Mouse (Mus musculus): Measurements from ENCODE around the gene Gm45021. TPM values are rescaled to one million over a fixed set of nuclear protein-coding genes. Genes with fewer than 3 reads are reported as not detected.
A peak's percentile ranks its signal among the peaks of the same experiment; 100 is the strongest.

The Gm45021 gene
- total RNA-seq, 2 experiments from 2014 or later: not detected

DNA sequence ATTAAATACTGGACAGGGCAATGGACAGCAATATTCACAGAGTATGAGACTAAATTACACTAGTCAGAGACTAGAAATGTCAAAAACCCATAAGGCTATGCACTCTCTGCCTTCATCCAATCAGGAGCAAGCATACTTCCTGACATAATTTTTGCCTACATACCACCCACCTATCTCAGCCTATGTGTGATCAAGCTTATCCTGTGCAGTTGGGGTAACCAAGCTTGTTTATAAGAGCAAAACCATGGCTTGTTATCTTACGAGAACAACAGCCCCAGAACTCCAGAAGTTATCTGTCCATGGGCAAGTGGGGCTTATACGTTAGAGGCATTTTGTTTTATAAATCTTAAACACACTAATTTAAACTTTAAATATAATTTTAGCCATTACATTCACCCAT is 45.7 kb downstream of the Gm45021 start:
- intact Hi-C loops (cut with DNase I): no loop called here
- no peak for DNase-seq (ENCODE audit: low spot score in 2 of 2)

DNA sequence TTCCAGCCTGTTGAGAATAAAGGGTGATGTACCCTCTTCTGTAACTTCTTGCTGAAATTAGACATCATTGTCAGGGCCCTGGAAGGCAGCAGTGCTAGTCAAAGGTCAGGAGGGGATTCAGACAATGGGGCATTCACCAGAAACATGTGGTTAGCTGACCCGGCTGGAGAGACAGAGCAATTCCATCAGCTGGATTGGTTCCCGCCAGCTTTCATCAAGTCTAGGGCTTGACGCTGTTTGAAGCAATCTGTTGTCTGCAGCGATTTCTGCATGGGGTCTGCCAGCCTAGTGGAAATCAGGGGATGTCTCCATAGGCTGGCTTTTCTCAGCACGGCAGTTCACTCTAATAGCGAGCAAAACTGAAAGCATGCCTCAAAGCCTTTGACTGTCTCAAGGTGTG is 47.1 kb downstream of the Gm45021 start:
- no peak for DNase-seq (ENCODE audit: low spot score in 2 of 2)
- intact Hi-C loops (cut with DNase I): no loop called here

DNA sequence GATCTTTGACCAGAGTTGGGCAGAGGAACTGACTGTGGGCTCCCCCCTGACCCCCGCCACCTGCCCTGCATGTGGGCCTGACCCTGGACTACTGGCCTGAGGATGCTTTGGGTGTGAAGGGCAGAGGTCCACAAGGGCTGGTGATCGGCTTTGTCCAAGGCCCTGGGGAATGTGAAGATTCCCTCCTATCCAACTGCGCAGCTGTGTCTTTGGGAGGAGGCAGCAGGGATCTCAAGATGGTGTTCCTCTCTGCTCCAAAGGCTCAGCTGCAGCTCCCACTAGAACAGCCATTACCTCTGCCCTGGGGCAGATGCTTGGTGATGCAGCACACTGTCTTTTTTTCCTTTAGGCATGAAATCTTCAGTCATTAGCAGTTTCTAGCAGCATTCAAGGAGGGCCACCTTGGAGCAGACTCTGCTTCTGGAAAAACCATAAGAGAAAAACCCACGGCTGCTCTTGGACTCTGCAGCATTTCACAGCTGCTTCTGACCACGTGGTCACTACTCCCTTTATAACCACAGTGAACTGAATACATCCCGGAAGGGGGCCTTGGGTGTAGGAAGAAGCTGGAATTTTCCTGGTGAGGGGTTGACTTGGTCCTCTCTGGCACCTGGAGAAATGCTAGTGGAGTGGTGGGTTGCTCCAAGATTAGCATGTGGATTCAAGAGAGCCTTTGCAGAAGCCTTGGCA is 48.5 kb downstream of the Gm45021 start:
- intact Hi-C loops (cut with DNase I): no loop called here
- no peak for DNase-seq (ENCODE audit: low spot score in 2 of 2)

DNA sequence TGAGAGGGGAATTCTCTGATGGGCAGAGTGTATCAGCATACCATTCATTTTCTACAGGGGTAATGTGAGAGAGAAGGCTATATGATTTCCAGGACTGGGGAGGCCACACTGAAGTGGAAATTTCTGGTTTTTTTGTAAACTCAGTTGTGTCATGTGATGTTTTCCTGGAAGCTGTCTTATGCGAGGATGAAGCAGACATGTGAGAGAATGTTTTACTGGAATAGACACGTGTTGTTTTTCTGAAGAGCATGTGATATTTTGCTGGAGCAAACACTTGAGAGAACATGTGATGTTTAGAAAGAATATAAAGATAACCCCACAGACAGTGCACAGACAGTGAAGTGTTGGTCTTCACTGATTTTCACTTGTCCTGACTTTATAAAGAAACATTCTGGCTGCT is 49.1 kb downstream of the Gm45021 start:
- intact Hi-C loops (cut with DNase I): no loop called here
- DNase-seq (ENCODE audit: low spot score in 2 of 2): no peak

DNA sequence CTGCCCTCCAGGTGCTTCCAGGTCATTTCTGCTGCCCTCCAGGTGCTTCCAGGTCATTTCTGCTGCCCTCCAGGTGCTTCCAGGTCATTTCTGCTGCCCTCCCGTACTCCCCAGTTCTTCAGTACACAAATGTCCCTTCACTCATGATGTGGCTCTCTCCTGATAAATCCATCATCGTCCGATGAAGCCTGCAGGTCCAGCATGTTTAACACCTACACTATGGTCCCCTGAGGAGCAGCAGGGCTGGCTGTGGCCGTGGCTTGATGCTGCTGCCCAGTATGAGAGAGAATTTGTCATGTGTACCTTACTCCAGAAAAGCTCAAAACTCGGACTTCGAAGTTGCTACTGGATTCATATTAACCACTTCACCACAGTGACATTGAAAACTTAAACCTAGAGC is 52.0 kb downstream of the Gm45021 start:
- intact Hi-C loops (cut with DNase I): loop anchor here (5.0 kb wide), 1 partner anchor 94 kb away; no protein-coding TSS in a partner anchor
- DNase-seq (ENCODE audit: low spot score in 2 of 2): no peak

DNA sequence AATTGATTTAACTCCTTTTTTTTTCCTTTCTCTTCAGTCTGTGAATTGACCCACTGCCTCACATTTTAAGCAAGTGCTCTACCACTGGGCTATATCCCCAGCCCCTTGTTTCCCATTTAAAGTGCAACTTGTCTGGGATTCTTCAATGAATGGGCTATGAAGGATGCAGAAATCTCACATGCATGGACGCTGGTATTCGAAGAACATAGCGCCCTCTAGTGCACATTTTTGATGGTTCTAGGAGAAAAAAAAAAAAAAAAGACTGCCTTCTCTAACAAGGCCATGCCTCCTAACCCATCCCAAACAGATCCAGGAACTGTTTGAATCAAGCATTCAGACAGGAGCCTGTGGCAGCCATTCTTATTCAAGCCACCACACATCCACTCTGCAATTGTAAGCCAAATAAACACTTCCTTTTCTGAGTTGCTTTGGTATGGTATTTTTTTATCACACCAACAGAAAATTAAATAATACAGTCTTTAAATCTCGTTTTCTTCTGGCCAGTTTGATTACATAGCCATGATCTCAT is 53.4 kb downstream of the Gm45021 start:
- intact Hi-C loops (cut with DNase I): loop anchor here (2.0 to 5.0 kb wide), 2 partner anchors 60 to 96 kb away; no protein-coding TSS in a partner anchor
- peak; percentile 32 to 63 for DNase-seq (ENCODE audit: low spot score in 2 of 2)

DNA sequence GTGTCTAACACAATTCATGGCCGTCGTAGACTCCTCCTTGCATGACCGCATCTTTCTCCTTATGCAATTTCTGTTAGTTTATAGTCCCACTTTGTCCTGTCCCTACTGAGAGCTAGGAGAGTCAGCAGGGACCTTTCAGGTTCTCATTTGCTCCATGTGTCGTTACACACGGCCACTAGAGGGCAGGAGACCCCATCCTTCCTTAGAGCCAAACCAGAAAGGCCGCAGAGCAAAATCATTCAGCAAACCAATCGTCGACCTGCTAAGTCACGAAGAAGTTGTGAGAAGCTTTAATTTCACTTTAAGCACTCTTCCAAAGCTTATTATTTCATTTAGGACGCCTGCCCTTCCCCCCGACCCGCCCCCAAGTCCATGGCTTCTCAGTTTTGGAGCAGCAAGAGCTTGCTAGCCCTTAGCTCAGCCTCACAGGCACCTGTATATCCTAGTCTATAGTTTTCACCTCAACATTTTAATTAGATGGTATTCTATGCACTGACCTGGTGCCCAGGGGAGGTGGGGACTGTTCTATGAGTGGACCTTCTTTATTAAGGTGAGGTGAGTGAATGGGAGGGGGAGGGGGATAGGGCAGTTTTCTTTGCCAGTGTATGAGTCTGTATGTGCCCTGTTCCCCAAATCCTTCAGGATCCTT is 56.4 kb downstream of the Gm45021 start:
- intact Hi-C loops (cut with DNase I): loop anchor here (2.0 to 5.0 kb wide), 2 partner anchors 312 to 467 kb away; no protein-coding TSS in a partner anchor
- peak; percentile 64 to 71 for DNase-seq (ENCODE audit: low spot score in 2 of 2)

DNA sequence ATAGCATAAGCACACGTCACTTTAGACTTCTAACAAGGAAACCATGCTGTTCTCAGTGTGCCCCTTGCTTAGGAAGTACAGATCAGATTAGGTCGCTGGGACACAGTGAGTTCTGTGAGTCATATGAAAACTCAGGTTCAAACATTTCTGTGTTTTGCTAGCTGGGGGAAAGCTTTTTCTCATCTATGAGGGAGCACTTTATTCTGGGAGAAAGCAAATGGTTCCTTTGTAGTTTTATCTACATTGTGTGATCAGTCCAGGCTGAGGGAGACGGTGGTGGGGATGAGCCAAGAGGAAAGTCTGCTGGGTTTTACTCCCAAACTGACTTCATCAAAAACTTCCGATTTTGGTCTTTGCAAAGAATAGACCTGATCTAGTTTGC is 56.9 kb downstream of the Gm45021 start:
- no peak for DNase-seq (ENCODE audit: low spot score in 2 of 2)
- intact Hi-C loops (cut with DNase I): loop anchor here (2.0 to 5.0 kb wide), 2 partner anchors 311 to 467 kb away; no protein-coding TSS in a partner anchor

DNA sequence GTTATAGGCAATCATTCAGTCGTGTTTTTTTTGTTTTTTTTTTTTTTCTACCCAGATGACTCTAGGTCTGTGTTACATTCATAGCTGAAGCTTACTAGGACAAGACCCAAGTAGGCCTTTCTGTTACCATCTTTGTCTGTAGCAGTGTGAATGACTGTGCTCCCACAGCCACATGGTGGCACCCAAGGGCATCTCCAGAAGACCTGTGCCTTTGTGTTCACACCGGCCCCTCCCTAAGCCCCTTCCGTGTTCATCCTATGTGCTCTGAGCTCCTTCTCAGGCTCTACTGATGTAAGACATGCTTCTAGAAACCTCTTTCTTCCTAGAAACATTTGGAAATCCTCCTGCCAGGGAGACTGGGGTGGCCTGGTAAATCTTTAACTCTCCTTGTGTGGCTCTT is 57.6 kb downstream of the Gm45021 start, which contains the start of gene Gimap8:
Gene Gimap8 (plus strand): TSS at position 240 of the 400 bp plus-strand sequence.
- intact Hi-C loops (cut with DNase I): loop anchor here (2.0 to 5.0 kb wide), 2 partner anchors 310 to 468 kb away; no protein-coding TSS in a partner anchor
- no peak for DNase-seq (ENCODE audit: low spot score in 2 of 2)

DNA sequence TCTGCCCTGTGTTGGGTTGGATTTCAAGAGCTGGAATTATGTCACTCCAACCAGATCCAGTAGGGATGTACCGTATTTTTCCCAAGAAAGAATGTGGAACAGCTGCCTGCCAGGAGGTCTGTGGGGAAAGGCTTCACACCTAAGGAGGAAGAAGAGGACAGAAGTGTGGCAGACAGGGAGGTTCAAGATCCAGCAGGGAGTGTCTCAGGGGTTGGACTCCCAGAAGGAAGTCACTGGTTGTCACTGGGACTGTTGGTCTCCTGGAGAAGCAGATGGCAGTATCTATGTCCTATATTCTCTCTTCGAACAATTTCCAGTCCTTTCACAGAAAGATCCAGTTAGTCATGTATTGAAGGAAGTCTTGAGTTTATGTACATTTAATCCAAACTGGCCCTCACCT is 58.2 kb downstream of the Gm45021 start:
- intact Hi-C loops (cut with DNase I): loop anchor here (2.0 to 5.0 kb wide), 2 partner anchors 310 to 469 kb away; no protein-coding TSS in a partner anchor
- DNase-seq (ENCODE audit: low spot score in 2 of 2): no peak

DNA sequence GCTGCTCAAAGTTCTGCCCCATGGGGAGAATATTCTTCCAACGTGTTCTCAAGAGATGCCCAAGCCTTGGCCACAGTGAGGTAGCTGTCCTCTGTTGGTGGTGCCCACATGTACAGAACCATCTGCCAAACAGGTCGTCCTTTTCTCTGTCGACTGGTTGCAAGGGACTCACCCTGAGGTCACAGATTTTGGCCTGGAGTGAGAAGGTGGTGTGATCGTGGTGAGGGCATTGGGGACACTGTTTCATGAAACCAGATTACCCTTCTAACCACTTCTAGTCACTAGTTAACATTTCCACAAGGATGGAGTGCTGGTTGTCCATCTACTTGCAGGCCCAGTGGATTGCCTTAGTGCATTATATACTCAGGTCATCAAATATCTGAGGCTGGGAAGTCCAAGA is 59.4 kb downstream of the Gm45021 start:
- intact Hi-C loops (cut with DNase I): loop anchor here (5.0 kb wide), 1 partner anchor 309 kb away; no protein-coding TSS in a partner anchor
- DNase-seq (ENCODE audit: low spot score in 2 of 2): no peak

DNA sequence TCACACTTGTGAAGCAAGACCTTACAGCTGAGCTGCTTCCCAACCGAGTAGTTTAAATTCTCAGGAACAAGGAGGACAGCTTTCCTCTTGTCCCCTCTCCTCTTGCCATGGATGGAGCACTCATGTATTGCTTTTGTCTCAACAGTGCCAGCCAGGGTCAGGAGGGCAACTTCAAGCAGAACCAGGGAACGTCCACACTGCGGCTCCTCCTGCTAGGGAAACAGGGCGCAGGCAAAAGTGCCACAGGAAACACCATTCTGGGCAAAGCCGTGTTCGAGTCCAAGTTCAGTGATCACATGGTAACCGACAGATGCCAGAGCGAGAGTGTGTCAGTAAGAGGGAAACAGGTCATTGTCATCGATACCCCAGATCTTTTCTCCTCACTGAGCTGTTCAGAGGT is 60.6 kb downstream of the Gm45021 start:
- intact Hi-C loops (cut with DNase I): no loop called here
- no peak for DNase-seq (ENCODE audit: low spot score in 2 of 2)

DNA sequence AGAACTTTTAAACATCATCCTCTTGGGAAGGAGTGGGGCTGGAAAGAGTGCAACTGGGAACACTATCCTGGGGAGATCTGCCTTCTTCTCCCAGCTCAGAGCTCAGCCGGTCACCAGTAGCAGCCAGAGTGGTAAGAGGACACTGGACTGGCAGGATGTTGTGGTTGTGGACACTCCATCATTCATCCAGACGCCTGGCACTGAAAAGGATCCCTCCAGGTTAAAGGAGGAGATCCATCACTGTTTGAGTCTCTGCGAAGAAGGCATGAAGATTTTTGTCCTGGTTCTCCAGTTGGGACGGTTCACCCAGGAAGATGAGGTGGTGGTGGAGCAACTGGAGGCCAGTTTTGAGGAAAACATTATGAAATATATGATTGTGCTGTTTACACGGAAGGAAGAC is 69.3 kb downstream of the Gm45021 start:
- intact Hi-C loops (cut with DNase I): no loop called here
- no peak for DNase-seq (ENCODE audit: low spot score in 2 of 2)

Other genes starting within 250 kb of the Gm45021 start
- 10 to 100 TPM; 42.6 to 44.2 TPM for gene Krba1, start 194.0 kb upstream of the Gm45021 start, total RNA-seq (2021)
- 10 to 100 TPM; 21.7 to 33.1 TPM for gene Zfp467, start 143.8 kb upstream of the Gm45021 start, total RNA-seq (2021)
- 1 to 10 TPM in 1 of 2 experiments, under 1 TPM in 1; 0.80 to 1.2 TPM for gene Sspo, start 141.4 kb upstream of the Gm45021 start, total RNA-seq (2021)
- 100 to 1,000 TPM; 458 to 480 TPM for gene Atp6v0e2, start 52.0 kb upstream of the Gm45021 start, total RNA-seq (2021)
- gene Lrrc61, start 34.8 kb upstream of the Gm45021 start, total RNA-seq (2021): 10 to 100 TPM; 31.3 to 33.3 TPM
- 10 to 100 TPM; 15.7 to 16.6 TPM for gene Rarres2, start 16.8 kb upstream of the Gm45021 start, total RNA-seq (2021)
- gene Repin1, start 4.3 kb downstream of the Gm45021 start, total RNA-seq (2021): 10 to 100 TPM; 46.6 to 53.2 TPM
- gene Gm44965, start 4.3 kb downstream of the Gm45021 start, total RNA-seq (2021): not detected
- 1 to 10 TPM; 5.0 to 7.2 TPM for gene Zfp775, start 12.5 kb downstream of the Gm45021 start, total RNA-seq (2021)
- gene AI854703, start 37.2 kb downstream of the Gm45021 start, total RNA-seq (2021): 10 to 100 TPM; 15.0 to 17.2 TPM
- gene Gimap8, start 57.6 kb downstream of the Gm45021 start, total RNA-seq (2021): 1 to 10 TPM in 1 of 2 experiments, under 1 TPM in 1; 0.46 to 1.2 TPM
- under 1 TPM in 1 of 2 experiments, not detected in 1; 0.69 TPM for gene Gimap9, start 86.5 kb downstream of the Gm45021 start, total RNA-seq (2021)
- under 1 TPM; 0.32 to 0.46 TPM for gene Gimap4, start 94.9 kb downstream of the Gm45021 start, total RNA-seq (2021)
- gene Gimap6, start 118.6 kb downstream of the Gm45021 start, total RNA-seq (2021): 1 to 10 TPM; 5.6 to 6.0 TPM
- 1 to 10 TPM; 1.7 to 2.3 TPM for gene Gm28053, start 129.0 kb downstream of the Gm45021 start, total RNA-seq (2021)
- gene Gimap7, start 129.0 kb downstream of the Gm45021 start, total RNA-seq (2021): not detected
- gene Gimap1, start 149.4 kb downstream of the Gm45021 start, total RNA-seq (2021): 1 to 10 TPM; 2.0 to 2.8 TPM
- 1 to 10 TPM; 1.1 to 2.0 TPM for gene Gimap5, start 156.6 kb downstream of the Gm45021 start, total RNA-seq (2021)
- gene Gimap3, start 181.2 kb downstream of the Gm45021 start, total RNA-seq (2021): not detected

Data from left cerebral cortex, postnatal 25 days (tissue).